ENCODE assay signal across 8 mouse cellular contexts in the genomic region with DNA sequence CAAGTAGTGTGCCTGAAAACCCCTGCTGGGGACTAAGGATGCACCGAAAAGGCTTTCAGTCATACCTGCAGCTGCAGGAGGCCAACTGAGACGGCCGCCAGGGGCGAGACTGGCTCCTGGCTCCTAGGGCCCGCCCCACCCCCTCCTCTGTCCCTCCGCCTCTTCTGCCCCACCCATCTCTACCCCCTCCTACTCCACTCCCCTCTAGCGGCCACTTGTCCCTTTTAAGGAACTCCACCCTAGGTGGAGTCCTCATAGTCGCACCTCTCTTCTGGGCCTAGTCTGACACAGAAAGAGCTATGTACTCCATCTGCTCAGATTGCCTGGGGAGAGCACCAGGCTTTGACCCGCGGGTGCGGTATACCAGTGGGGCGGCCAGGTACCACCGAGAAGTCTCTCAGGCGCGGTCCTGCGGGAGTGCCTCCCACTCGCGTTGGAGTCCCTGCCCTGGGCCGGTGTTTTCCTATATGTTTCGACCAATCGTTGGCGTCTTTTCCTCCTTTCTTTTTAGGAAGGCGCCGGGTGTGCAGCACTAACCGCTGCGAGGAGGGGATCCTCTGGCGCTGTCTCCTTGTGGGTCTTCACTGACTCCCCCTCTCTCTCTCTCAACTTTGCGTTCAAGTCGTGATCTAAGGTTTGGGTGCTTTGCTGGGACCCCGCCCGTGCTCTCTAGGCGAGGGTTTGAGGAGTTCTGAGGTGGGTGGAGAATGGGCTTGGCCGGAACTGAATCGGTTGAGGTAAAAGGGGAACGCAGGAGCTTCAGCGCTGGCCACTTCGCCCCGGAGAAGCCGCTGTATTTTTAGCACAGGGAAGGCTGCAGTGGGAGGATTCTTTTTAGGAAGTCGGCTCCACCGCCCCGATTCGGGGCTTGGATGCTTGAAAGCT.
A peak's percentile ranks its signal among the peaks of the same experiment; 100 is the strongest.
DNase-seq lines count a peak whose midpoint lies in the region; ATAC-seq and TF ChIP-seq lines count a peak whose summit lies in the region.

No protein-coding gene starts in this region.

- H3K27me3 ChIP-seq in cerebellum, adult 2 months (ENCODE audit: control insufficient read depth, insufficient read depth, low read length) = no peaks in the 10 kb centered on the region
- no peaks in the 10 kb centered on the region for H3K27me3 ChIP-seq in forebrain, postnatal 0 days (ENCODE audit: insufficient read depth, low read length)
- H3K27me3 ChIP-seq in hindbrain, embryonic 12.5 days = peaks cover 9% of the 10 kb centered on the region

- H3K27ac ChIP-seq in cerebellum, adult 2 months (ENCODE audit: insufficient read depth, low read length) = peak overlapping the region; percentile 42; the same call in 1 of the 2 replicates
- H3K27ac ChIP-seq in forebrain, postnatal 0 days (ENCODE audit: low read depth, low read length) = peak overlapping the region; percentile 59
- no peak overlapping the region for H3K27ac ChIP-seq in hindbrain, embryonic 12.5 days
- peak overlapping the region; percentile 71 for H3K27ac ChIP-seq in left cerebral cortex, adult 2 months

- intact Hi-C loops in left cerebral cortex, adult 2 months (cut with DNase I) = loop anchor here (5.0 to 10.0 kb wide), 2 partner anchors 122 to 435 kb away; a partner anchor contains a TSS

- peak; percentile 49 for DNase-seq in MN1 (ENCODE audit: low spot score)
- peak; percentile 42 to 46 for DNase-seq in cerebellum, adult 2 months
- DNase-seq in forebrain, postnatal 0 days = peak; percentile 35
- peak; percentile 15 to 25 for DNase-seq in left cerebral cortex, adult 2 months (ENCODE audit: extremely low spot score in 1 of 2, low spot score in 2 of 2)
- DNase-seq in lung, postnatal 4 days = peak; percentile 48 to 61
- peak; percentile 41 for DNase-seq in retina, embryonic 14.5 days (ENCODE audit: low spot score)
- peak; percentile 40 to 55 for DNase-seq in thymus, postnatal 36 days

- peak; percentile 73 for ATAC-seq in forebrain, postnatal 0 days
- ATAC-seq in hindbrain, embryonic 12.5 days (ENCODE audit: low FRiP score) = peak; percentile 82

- no peaks in the 10 kb centered on the region for H3K36me3 ChIP-seq in forebrain, postnatal 0 days (ENCODE audit: insufficient read depth)
- no peaks in the 10 kb centered on the region for H3K36me3 ChIP-seq in hindbrain, embryonic 12.5 days

- H3K9ac ChIP-seq in forebrain, postnatal 0 days = peak overlapping the region; percentile 53
- H3K9ac ChIP-seq in hindbrain, embryonic 12.5 days = peak overlapping the region; percentile 32

- H3K4me2 ChIP-seq in forebrain, postnatal 0 days (ENCODE audit: low read depth) = peak overlapping the region; percentile 57
- peak overlapping the region; percentile 71 for H3K4me2 ChIP-seq in hindbrain, embryonic 12.5 days (replicated peaks)

- peak overlapping the region; percentile 66 for H3K4me3 ChIP-seq in cerebellum, adult 2 months (replicated peaks; ENCODE audit: insufficient read depth, low read depth, low read length)
- H3K4me3 ChIP-seq in forebrain, postnatal 0 days (ENCODE audit: low read depth, low read length) = peak overlapping the region; percentile 46
- peak overlapping the region; percentile 42 for H3K4me3 ChIP-seq in hindbrain, embryonic 12.5 days
- H3K4me3 ChIP-seq in left cerebral cortex, adult 2 months = peak overlapping the region; percentile 52

- H3K9me3 ChIP-seq in forebrain, postnatal 0 days (ENCODE audit: low read length) = no peaks in the 10 kb centered on the region
- H3K9me3 ChIP-seq in hindbrain, embryonic 12.5 days (replicated peaks) = no peaks in the 10 kb centered on the region

- TF ChIP-seq CTCF in cerebellum, adult 2 months (IDR thresholded peaks at IDR 0.05; ENCODE audit: borderline replicate concordance, insufficient read depth, low read depth, low read length) = peak; percentile 10; the same call in 1 of the 2 replicates
- TF ChIP-seq CTCF in forebrain, postnatal 0 days (IDR thresholded peaks at IDR 0.05; ENCODE audit: low read depth) = 0 out of 2 replicates have a peak, but pooled peaks have one; percentile 17
- TF ChIP-seq CTCF in left cerebral cortex, adult 2 months (IDR thresholded peaks at IDR 0.05) = peak; percentile 23

- TF ChIP-seq POLR2A in cerebellum, adult 2 months (IDR thresholded peaks at IDR 0.05; ENCODE audit: borderline replicate concordance, insufficient read depth, low read length) = no peak

- WGBS in cerebellum, adult 2 months = 8% methylated on average over 43 of the region's 43 CpGs
- 25% methylated on average over 43 of the region's 43 CpGs for WGBS in forebrain, postnatal 0 days
- WGBS in hindbrain, embryonic 12.5 days = 18% methylated on average over 42 of the region's 43 CpGs

- H3K4me1 ChIP-seq in cerebellum, adult 2 months (ENCODE audit: control insufficient read depth, insufficient read depth, low read length) = no peaks in the 10 kb centered on the region
- no peaks in the 10 kb centered on the region for H3K4me1 ChIP-seq in forebrain, postnatal 0 days (ENCODE audit: insufficient read depth)
- H3K4me1 ChIP-seq in hindbrain, embryonic 12.5 days = no peaks in the 10 kb centered on the region
